Mouse (Mus musculus): Measurements from ENCODE around the gene E130208F15Rik. TPM values are rescaled to one million over a fixed set of nuclear protein-coding genes. Genes with fewer than 3 reads are reported as not detected.

E130208F15Rik gene
- polyA plus RNA-seq, 1 experiment: 0.25 TPM

- Histone ChIP-seq H3K27me3 (replicated peaks) (peaks cover 90% of the 10 kb centered on the region), H3K9me3 (no peaks in the 10 kb centered on the region), H3K4me1 (peaks cover 2% of the 10 kb centered on the region; the same call in 1 of the 2 replicates), H3K4me3 (replicated peaks) (no peak overlapping the region), H3K36me3 (replicated peaks; ENCODE audit: low read length) (no peaks in the 10 kb centered on the region)
- TF ChIP-seq GATA1 (IDR thresholded peaks at IDR 0.05; ENCODE audit: borderline replicate concordance, low read length) (no peak), FLI1 (IDR thresholded peaks at IDR 0.05; ENCODE audit: low read length) (no peak)
These were observed 31.8 kb downstream of the E130208F15Rik start for GRCm38 (mm10) chr7:30353279-30353822.

GRCm38 (mm10) chr7:30354059-30354458, 32.5 kb downstream of the E130208F15Rik start:
- no peak for TF ChIP-seq FLI1 (IDR thresholded peaks at IDR 0.05; ENCODE audit: low read length)
- no peak for TF ChIP-seq GATA1 (IDR thresholded peaks at IDR 0.05; ENCODE audit: borderline replicate concordance, low read length)
- Histone ChIP-seq H3K4me1 (no peaks in the 10 kb centered on the region), H3K36me3 (replicated peaks; ENCODE audit: low read length) (no peaks in the 10 kb centered on the region), H3K9me3 (no peaks in the 10 kb centered on the region), H3K27me3 (replicated peaks) (peaks cover 87% of the 10 kb centered on the region), H3K4me3 (replicated peaks) (no peak overlapping the region)

GRCm38 (mm10) chr7:30358378-30359186, 37.0 kb downstream of the E130208F15Rik start:
- H3K27me3 ChIP-seq (replicated peaks): peaks cover 88% of the 10 kb centered on the region
- TF ChIP-seq GATA1 (IDR thresholded peaks at IDR 0.05; ENCODE audit: borderline replicate concordance, low read length) (no peak), FLI1 (IDR thresholded peaks at IDR 0.05; ENCODE audit: low read length) (no peak)
- no peak overlapping the region for H3K4me3 ChIP-seq (replicated peaks)

GRCm38 (mm10) chr7:30359276-30359865, 37.8 kb downstream of the E130208F15Rik start:
- TF ChIP-seq GATA1 (IDR thresholded peaks at IDR 0.05; ENCODE audit: borderline replicate concordance, low read length): no peak
- no peak for TF ChIP-seq FLI1 (IDR thresholded peaks at IDR 0.05; ENCODE audit: low read length)
- no peak overlapping the region for H3K4me3 ChIP-seq (replicated peaks)
- H3K27me3 ChIP-seq (replicated peaks): peaks cover 90% of the 10 kb centered on the region
- no peaks in the 10 kb centered on the region for H3K36me3 ChIP-seq (replicated peaks; ENCODE audit: low read length)
- H3K4me1 ChIP-seq: no peaks in the 10 kb centered on the region
- H3K9me3 ChIP-seq: no peaks in the 10 kb centered on the region

More at GRCm38 (mm10) chr7:30358378-30359186, 37.0 kb downstream of the E130208F15Rik start:
- H3K4me1 ChIP-seq: no peaks in the 10 kb centered on the region
- no peaks in the 10 kb centered on the region for H3K36me3 ChIP-seq (replicated peaks; ENCODE audit: low read length)
- H3K9me3 ChIP-seq: no peaks in the 10 kb centered on the region

DNA sequence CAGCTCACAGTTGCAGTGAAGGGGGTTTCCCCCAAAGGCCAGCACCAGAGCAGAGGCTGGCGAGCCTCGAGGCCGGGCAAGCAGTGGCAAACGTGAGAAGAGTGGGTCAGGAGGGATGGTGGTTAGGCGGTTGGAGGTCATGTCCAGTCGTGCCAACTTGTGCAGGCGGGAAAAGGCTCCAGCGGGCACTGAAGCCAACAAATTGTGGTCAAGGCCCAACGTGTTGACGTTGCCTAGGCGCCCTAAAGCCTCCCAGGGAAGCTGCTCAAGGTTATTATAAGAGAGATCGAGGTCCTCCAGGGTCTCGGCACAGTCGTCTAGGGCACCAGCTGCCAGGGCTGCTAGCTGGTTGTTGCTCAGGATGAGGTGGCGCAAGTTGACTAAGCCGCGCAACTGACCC, 38.5 kb downstream of the E130208F15Rik start:
- Histone ChIP-seq H3K4me1 (no peaks in the 10 kb centered on the region), H3K4me3 (replicated peaks) (no peak overlapping the region), H3K36me3 (replicated peaks; ENCODE audit: low read length) (no peaks in the 10 kb centered on the region), H3K9me3 (no peaks in the 10 kb centered on the region), H3K27me3 (replicated peaks) (peaks cover 89% of the 10 kb centered on the region)
- TF ChIP-seq FLI1 (IDR thresholded peaks at IDR 0.05; ENCODE audit: low read length) (no peak), GATA1 (IDR thresholded peaks at IDR 0.05; ENCODE audit: borderline replicate concordance, low read length) (no peak)

GRCm38 (mm10) chr7:30362652-30363343, 41.3 kb downstream of the E130208F15Rik start, which contains the start of gene Lrfn3:
Lrfn3 (minus strand) TSS chr7:30362772.
- H3K4me3 ChIP-seq (replicated peaks): no peak within 1 kb of the TSS
- no peaks in the 10 kb centered on the region for H3K9me3 ChIP-seq
- TF ChIP-seq GATA1 (IDR thresholded peaks at IDR 0.05; ENCODE audit: borderline replicate concordance, low read length): no peak
- TF ChIP-seq FLI1 (IDR thresholded peaks at IDR 0.05; ENCODE audit: low read length): no peak
- no peaks in the 10 kb centered on the region for H3K36me3 ChIP-seq (replicated peaks; ENCODE audit: low read length)
- H3K27me3 ChIP-seq (replicated peaks): peaks cover 83% of the 10 kb centered on the region
- 0 out of 2 replicates have a peak, but pooled peaks cover 3% of the 10 kb centered on the region for H3K4me1 ChIP-seq

DNA sequence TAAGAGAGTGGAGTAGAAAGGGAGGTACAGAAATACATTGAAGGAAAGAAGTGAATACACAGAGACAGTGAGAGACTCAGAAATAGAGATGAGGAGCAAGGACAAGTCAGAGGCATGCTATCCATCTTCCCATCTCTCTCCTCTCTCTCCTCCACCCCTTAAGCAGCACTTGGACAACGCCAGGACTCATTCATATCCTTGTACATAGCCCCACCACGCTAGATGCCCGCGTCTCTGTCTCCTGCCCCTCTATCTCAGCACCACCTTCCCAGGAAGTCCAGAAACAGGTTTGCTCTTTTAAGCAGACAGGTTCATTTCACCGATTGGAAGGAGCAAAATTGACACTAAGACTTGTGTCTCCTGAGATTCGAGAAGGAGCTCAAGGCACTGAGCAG, 41.8 kb downstream of the E130208F15Rik start:
- H3K4me3 ChIP-seq (replicated peaks): no peak overlapping the region
- H3K9me3 ChIP-seq: no peaks in the 10 kb centered on the region

GRCm38 (mm10) chr7:30367466-30367865, 45.9 kb downstream of the E130208F15Rik start:
- TF ChIP-seq GATA1 (IDR thresholded peaks at IDR 0.05; ENCODE audit: borderline replicate concordance, low read length) (no peak), FLI1 (IDR thresholded peaks at IDR 0.05; ENCODE audit: low read length) (no peak)
- Histone ChIP-seq H3K27me3 (replicated peaks) (peaks cover 70% of the 10 kb centered on the region), H3K4me1 (peaks cover 3% of the 10 kb centered on the region; the same call in 1 of the 2 replicates)

More for the DNA sequence above, 41.8 kb downstream of the E130208F15Rik start:
- Histone ChIP-seq H3K36me3 (replicated peaks; ENCODE audit: low read length) (no peaks in the 10 kb centered on the region), H3K27me3 (replicated peaks) (peaks cover 83% of the 10 kb centered on the region), H3K4me1 (peaks cover 3% of the 10 kb centered on the region; the same call in 1 of the 2 replicates)
- no peak for TF ChIP-seq FLI1 (IDR thresholded peaks at IDR 0.05; ENCODE audit: low read length)
- no peak for TF ChIP-seq GATA1 (IDR thresholded peaks at IDR 0.05; ENCODE audit: borderline replicate concordance, low read length)

More at GRCm38 (mm10) chr7:30367466-30367865, 45.9 kb downstream of the E130208F15Rik start:
- Histone ChIP-seq H3K36me3 (replicated peaks; ENCODE audit: low read length) (no peaks in the 10 kb centered on the region), H3K9me3 (no peaks in the 10 kb centered on the region), H3K4me3 (replicated peaks) (no peak overlapping the region)

Other genes with a start within 250 kb of the E130208F15Rik start
- 0.21 TPM in 1 of 2 replicates, not detected in the other for gene Zfp82, start 248.8 kb upstream of the E130208F15Rik start, polyA plus RNA-seq (2012; ENCODE audit: insufficient read depth, low replicate concordance)
- not detected in 2 replicates for gene Gm26920, start 231.3 kb upstream of the E130208F15Rik start, polyA plus RNA-seq (2012; ENCODE audit: insufficient read depth, low replicate concordance)
- gene Zfp566, start 231.2 kb upstream of the E130208F15Rik start, polyA plus RNA-seq (2012; ENCODE audit: insufficient read depth, low replicate concordance): 0.37 TPM in 1 of 2 replicates, not detected in the other
- 0.26 TPM in 1 of 2 replicates, not detected in the other for gene Zfp260, start 227.0 kb upstream of the E130208F15Rik start, polyA plus RNA-seq (2012; ENCODE audit: insufficient read depth, low replicate concordance)
- not detected in 2 replicates for gene Zfp382, start 199.8 kb upstream of the E130208F15Rik start, polyA plus RNA-seq (2012; ENCODE audit: insufficient read depth, low replicate concordance)
- 2.6 TPM in 1 of 2 replicates, not detected in the other for gene Zfp146, start 152.0 kb upstream of the E130208F15Rik start, polyA plus RNA-seq (2012; ENCODE audit: insufficient read depth, low replicate concordance)
- 2.4 TPM in 1 of 2 replicates, not detected in the other for gene Cox7a1, start 137.6 kb upstream of the E130208F15Rik start, polyA plus RNA-seq (2012; ENCODE audit: insufficient read depth, low replicate concordance)
- gene Capns1, start 122.9 kb upstream of the E130208F15Rik start, polyA plus RNA-seq (2012; ENCODE audit: insufficient read depth, low replicate concordance): 122 and 208 TPM in 2 replicates
- gene Polr2i, start 89.8 kb upstream of the E130208F15Rik start, polyA plus RNA-seq (2012; ENCODE audit: insufficient read depth, low replicate concordance): 13.7 and 67.3 TPM in 2 replicates
- gene Tbcb, start 89.5 kb upstream of the E130208F15Rik start, polyA plus RNA-seq (2012; ENCODE audit: insufficient read depth, low replicate concordance): 21.7 and 73.2 TPM in 2 replicates
- gene Ovol3, start 86.0 kb upstream of the E130208F15Rik start, polyA plus RNA-seq (2012; ENCODE audit: insufficient read depth, low replicate concordance): not detected in 2 replicates
- gene Thap8, start 41.6 kb upstream of the E130208F15Rik start, polyA plus RNA-seq (2012; ENCODE audit: insufficient read depth, low replicate concordance): not detected in 2 replicates
- 35.7 and 93.0 TPM in 2 replicates for gene Wdr62, start 41.3 kb upstream of the E130208F15Rik start, polyA plus RNA-seq (2012; ENCODE audit: insufficient read depth, low replicate concordance)
- gene Clip3, start 30.0 kb upstream of the E130208F15Rik start, polyA plus RNA-seq (2012; ENCODE audit: insufficient read depth, low replicate concordance): 0.34 TPM in 1 of 2 replicates, not detected in the other
- 78.7 and 108 TPM in 2 replicates for gene Alkbh6, start 13.0 kb upstream of the E130208F15Rik start, polyA plus RNA-seq (2012; ENCODE audit: insufficient read depth, low replicate concordance)
- 2.6 TPM in 1 of 2 replicates, not detected in the other for gene Syne4, start 6.9 kb upstream of the E130208F15Rik start, polyA plus RNA-seq (2012; ENCODE audit: insufficient read depth, low replicate concordance)
- 9.8 and 13.7 TPM in 2 replicates for gene Sdhaf1, start 2.2 kb downstream of the E130208F15Rik start, polyA plus RNA-seq (2012; ENCODE audit: insufficient read depth, low replicate concordance)
- gene Lrfn3, start 41.0 kb downstream of the E130208F15Rik start, polyA plus RNA-seq (2012; ENCODE audit: insufficient read depth, low replicate concordance): not detected in 2 replicates
- 20.9 and 273 TPM in 2 replicates for gene Tyrobp, start 92.0 kb downstream of the E130208F15Rik start, polyA plus RNA-seq (2012; ENCODE audit: insufficient read depth, low replicate concordance)
- 11.1 and 14.2 TPM in 2 replicates for gene Hcst, start 98.1 kb downstream of the E130208F15Rik start, polyA plus RNA-seq (2012; ENCODE audit: insufficient read depth, low replicate concordance)
- gene Nfkbid, start 100.0 kb downstream of the E130208F15Rik start, polyA plus RNA-seq (2012; ENCODE audit: insufficient read depth, low replicate concordance): 8.3 and 10.0 TPM in 2 replicates
- gene Aplp1, start 123.8 kb downstream of the E130208F15Rik start, polyA plus RNA-seq (2012; ENCODE audit: insufficient read depth, low replicate concordance): 2.1 and 5.5 TPM in 2 replicates
- not detected in 2 replicates for gene Kirrel2, start 135.9 kb downstream of the E130208F15Rik start, polyA plus RNA-seq (2012; ENCODE audit: insufficient read depth, low replicate concordance)
- gene Nphs1, start 136.6 kb downstream of the E130208F15Rik start, polyA plus RNA-seq (2012; ENCODE audit: insufficient read depth, low replicate concordance): not detected in 2 replicates
- not detected in 2 replicates for gene Prodh2, start 171.9 kb downstream of the E130208F15Rik start, polyA plus RNA-seq (2012; ENCODE audit: insufficient read depth, low replicate concordance)
- gene Arhgap33, start 213.3 kb downstream of the E130208F15Rik start, polyA plus RNA-seq (2012; ENCODE audit: insufficient read depth, low replicate concordance): 12.9 and 43.1 TPM in 2 replicates
- gene Hspb6, start 230.4 kb downstream of the E130208F15Rik start, polyA plus RNA-seq (2012; ENCODE audit: insufficient read depth, low replicate concordance): 6.0 and 17.2 TPM in 2 replicates
- 11.6 and 51.8 TPM in 2 replicates for gene Proser3, start 230.6 kb downstream of the E130208F15Rik start, polyA plus RNA-seq (2012; ENCODE audit: insufficient read depth, low replicate concordance)
- 49.3 and 62.3 TPM in 2 replicates for gene Lin37, start 238.1 kb downstream of the E130208F15Rik start, polyA plus RNA-seq (2012; ENCODE audit: insufficient read depth, low replicate concordance)
- 52.8 and 64.1 TPM in 2 replicates for gene U2af1l4, start 241.6 kb downstream of the E130208F15Rik start, polyA plus RNA-seq (2012; ENCODE audit: insufficient read depth, low replicate concordance)
- 0.70 TPM in 1 of 2 replicates, not detected in the other for gene Gm49396, start 241.6 kb downstream of the E130208F15Rik start, polyA plus RNA-seq (2012; ENCODE audit: insufficient read depth, low replicate concordance)
- 21.1 and 77.9 TPM in 2 replicates for gene Psenen, start 241.9 kb downstream of the E130208F15Rik start, polyA plus RNA-seq (2012; ENCODE audit: insufficient read depth, low replicate concordance)
- gene Igflr1, start 243.7 kb downstream of the E130208F15Rik start, polyA plus RNA-seq (2012; ENCODE audit: insufficient read depth, low replicate concordance): 4.3 and 15.3 TPM in 2 replicates

Data from megakaryocyte, embryonic 14.5 days (primary cell).